Mouse (Mus musculus) CH12.LX (cell line): ENCODE measurements around the gene Dstn.

Source experiments
- CTCF ChIP-seq, 2 experiments: IDR thresholded peaks in 1 of 2; conservative IDR thresholded peaks in 1 of 2; 2 replicates each; pipeline ENCODE4 v1.5.1; 2011 to 2012; ENCODE audit warnings: low read depth in 2 of 2, low read length in 2 of 2, improper control_type of control experiment in 1 of 2, inconsistent platforms in 1 of 2, mild to moderate bottlenecking in 1 of 2, moderate library complexity in 1 of 2
- E2F4 ChIP-seq: IDR thresholded peaks from 2 replicates; pipeline ENCODE4 v1.6.1; 2011; ENCODE audit warnings: low read depth, low read length, improper control_type of control experiment; ENCODE audit not compliant: insufficient replicate concordance
- JUND ChIP-seq: conservative IDR thresholded peaks from 2 replicates; pipeline ENCODE4 v1.6.1; 2011; ENCODE audit warnings: low read depth, low read length, improper control_type of control experiment
- MYC ChIP-seq: IDR thresholded peaks from 2 replicates; pipeline ENCODE4 v1.6.1; 2011; ENCODE audit warnings: low read depth, mild to moderate bottlenecking, improper control_type of control experiment, low read length
- POLR2A ChIP-seq: IDR thresholded peaks from 2 replicates; pipeline ENCODE4 v1.6.1; 2011; ENCODE audit warnings: low read depth, mild to moderate bottlenecking, improper control_type of control experiment, low read length
- RAD21 ChIP-seq: IDR thresholded peaks from 2 replicates; pipeline ENCODE4 v1.6.1; 2011; ENCODE audit warnings: low read depth, mild to moderate bottlenecking, low read length, improper control_type of control experiment, moderate library complexity
- RCOR1 ChIP-seq: conservative IDR thresholded peaks from 2 replicates; pipeline ENCODE4 v1.6.1; 2012; ENCODE audit warnings: low read depth, mild to moderate bottlenecking, inconsistent platforms, low read length, improper control_type of control experiment
- SMC3 ChIP-seq: IDR thresholded peaks from 2 replicates; pipeline ENCODE4 v1.6.1; 2011; ENCODE audit warnings: low read depth, low read length, improper control_type of control experiment
- UBTF ChIP-seq: IDR thresholded peaks from 2 replicates; pipeline ENCODE4 v1.6.1; 2012; ENCODE audit warnings: low read depth, mild to moderate bottlenecking, inconsistent platforms, low read length, improper control_type of control experiment, moderate library complexity

GRCm38 (mm10) chr2:143963318-143963717 is 48.2 kb downstream of the Dstn start:
- TF ChIP-seq RAD21 (no peak; the same call in 1 of the 2 replicates), SMC3 (no peak; the same call in 1 of the 2 replicates), CTCF (conservative IDR thresholded peaks at IDR 0.05 in 1 of 2, IDR thresholded peaks at IDR 0.05 in 1 of 2; ENCODE audit: low read depth in 2 of 2, low read length in 2 of 2) (peak in 1 of 2 experiments; percentile 22; a peak in 2 of 4 replicates), UBTF (no peak), JUND (no peak), RCOR1 (no peak), MYC (no peak), POLR2A (no peak), E2F4 (no peak)
